Mouse (Mus musculus): ENCODE measurements at regions not wholly inside any gene's neighbourhood (a gene's known extent, or its start where the extent isn't known, plus 50 kb on each side); places are given as distances from the start of the nearest gene placed in this dataset.

DNA sequence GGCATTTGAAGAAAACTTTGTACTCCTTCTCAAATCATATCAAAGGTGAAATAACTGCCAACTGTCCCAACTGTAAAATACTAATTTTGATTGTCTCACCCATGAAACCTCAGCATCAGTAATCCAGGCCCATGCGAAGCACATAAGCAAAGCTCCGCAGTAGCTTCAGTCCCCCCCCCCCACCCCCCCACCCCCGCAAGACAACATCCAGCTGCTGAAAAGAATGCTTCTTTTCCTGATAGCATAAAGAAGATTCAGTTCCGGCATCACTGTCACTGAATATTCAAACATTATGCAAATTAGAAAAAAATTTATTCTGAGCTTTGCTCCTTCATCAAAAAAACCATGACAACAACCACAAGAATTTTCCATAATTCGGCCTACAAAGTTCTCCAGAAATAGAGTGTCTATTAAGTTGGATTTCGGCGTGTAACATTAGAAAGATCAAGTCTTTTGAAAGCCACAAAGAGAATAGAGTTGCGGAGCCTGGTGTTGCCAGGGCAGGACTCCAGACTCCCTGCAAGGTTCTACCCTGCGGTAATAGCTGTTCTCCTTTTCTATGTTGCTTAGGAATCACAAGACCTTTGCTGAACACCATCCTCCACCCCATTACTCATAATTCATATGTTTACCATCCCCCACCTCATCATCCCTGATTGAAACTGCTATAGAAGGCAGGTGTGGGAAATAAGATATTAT, 77.9 kb upstream of the Asb5 start:
- DNase-seq (ENCODE audit: low read depth, low spot score): peak; percentile 27

DNA sequence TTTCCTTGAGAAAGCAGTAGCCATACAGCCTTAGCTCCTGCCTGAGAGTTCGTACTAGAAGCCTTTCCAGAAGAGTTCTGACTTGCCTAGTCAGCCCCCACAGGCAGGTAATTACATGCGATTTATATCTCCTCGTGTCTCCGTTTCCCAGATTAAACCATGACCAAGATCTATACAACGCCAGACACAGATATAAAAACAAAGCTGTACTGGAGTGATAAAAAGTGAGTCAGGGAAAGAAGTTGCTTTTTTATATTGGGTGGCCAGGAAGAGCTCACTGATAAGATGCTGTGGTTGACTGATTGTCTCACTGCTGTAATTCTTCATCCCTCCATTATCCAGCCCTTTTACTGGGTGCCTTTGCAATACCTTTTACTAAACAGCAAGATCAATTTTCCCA, 64.4 kb upstream of the Asb5 start:
- peak; percentile 2 for DNase-seq (ENCODE audit: low read depth, low spot score)

DNA sequence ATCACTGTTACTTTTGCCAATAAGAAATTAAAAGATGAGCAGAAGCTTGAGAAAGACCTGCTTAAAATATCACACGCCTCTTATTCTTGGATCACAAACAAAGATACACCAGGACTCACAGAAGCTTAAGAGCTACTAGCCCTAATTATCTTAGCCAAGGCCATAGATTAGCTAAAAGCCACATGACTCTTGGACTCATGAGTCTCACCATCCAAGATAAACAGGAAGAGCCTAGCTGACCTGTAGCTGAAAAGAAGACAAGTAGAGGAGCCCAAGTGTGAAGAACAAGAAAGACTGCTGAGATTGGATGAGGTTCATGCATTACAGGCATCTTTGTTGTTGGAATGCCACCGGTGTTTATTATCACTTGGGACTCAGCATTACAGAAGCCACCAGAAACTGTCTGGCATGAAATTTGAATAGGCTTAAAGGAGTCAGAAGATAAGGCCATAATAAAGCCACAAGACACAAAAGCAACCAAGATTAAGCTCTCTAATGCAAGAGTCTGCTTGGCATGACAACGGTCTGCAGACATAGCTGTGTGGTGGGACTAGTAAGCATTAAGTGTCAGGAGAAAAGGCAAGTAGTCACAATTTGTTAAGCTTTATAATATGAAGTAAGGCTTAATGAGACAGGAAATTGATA, 63.8 kb upstream of the Asb5 start:
- DNase-seq (ENCODE audit: low read depth, low spot score): no peak

Measured in brain, adult 2 months (tissue).